8 mouse cellular contexts compared by ENCODE assay signal in the genomic region with DNA sequence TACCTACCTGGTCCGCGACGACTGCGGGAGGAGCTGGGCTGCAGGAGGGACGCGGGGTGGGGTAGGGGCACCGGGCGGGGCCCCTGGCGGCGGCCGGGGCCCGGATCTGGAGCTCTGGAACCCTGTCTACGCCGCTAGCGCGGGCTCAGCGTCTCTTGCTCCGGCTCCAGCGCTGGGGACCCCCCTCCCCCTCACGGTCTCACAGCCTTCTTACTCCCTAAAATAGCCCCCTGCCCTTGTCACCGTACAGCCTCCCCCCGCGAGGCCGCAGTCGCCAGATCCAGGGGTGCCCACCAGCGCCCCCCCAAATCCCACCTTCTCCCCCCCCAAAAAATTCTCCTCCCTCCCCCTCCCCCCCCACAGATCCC. TPM values are rescaled to one million over a fixed set of nuclear protein-coding genes. Genes with fewer than 3 reads are reported as not detected.
A peak's percentile ranks its signal among the peaks of the same experiment; 100 is the strongest.
DNase-seq lines count a peak whose midpoint lies in the region; ATAC-seq lines count a peak whose summit lies in the region.

A gene (minus strand): TSS at position 368 of the 368 bp plus-strand sequence.

- H3K27ac ChIP-seq in embryonic facial prominence, embryonic 13.5 days, result peak within 1 kb of the TSS; percentile 68
- H3K27ac ChIP-seq in intestine, embryonic 16.5 days (ENCODE audit: low read length), result no peak within 1 kb of the TSS
- peak within 1 kb of the TSS; percentile 71 for H3K27ac ChIP-seq in midbrain, embryonic 12.5 days (replicated peaks)

- H3K4me3 ChIP-seq in embryonic facial prominence, embryonic 13.5 days, result peak within 1 kb of the TSS; percentile 70
- H3K4me3 ChIP-seq in intestine, embryonic 16.5 days (ENCODE audit: low read length), result peak within 1 kb of the TSS; percentile 67
- peak within 1 kb of the TSS; percentile 87 for H3K4me3 ChIP-seq in midbrain, embryonic 12.5 days

- H3K4me2 ChIP-seq in embryonic facial prominence, embryonic 13.5 days, result peak within 1 kb of the TSS; percentile 95
- H3K4me2 ChIP-seq in intestine, embryonic 16.5 days (ENCODE audit: low read depth, low read length), result peak within 1 kb of the TSS; percentile 98
- H3K4me2 ChIP-seq in midbrain, embryonic 12.5 days (replicated peaks), result peak within 1 kb of the TSS; percentile 77

- under 1% methylated on average over 21 of the region's 26 CpGs for WGBS in embryonic facial prominence, embryonic 13.5 days
- 0% methylated on average over 25 of the region's 26 CpGs for WGBS in intestine, embryonic 16.5 days
- 1% methylated on average over 15 of the region's 26 CpGs for WGBS in midbrain, embryonic 12.5 days

- H3K36me3 ChIP-seq in embryonic facial prominence, embryonic 13.5 days, result no peaks in the 10 kb centered on the region
- H3K36me3 ChIP-seq in intestine, embryonic 16.5 days (ENCODE audit: control insufficient read depth, insufficient read depth, low read length), result no peaks in the 10 kb centered on the region
- H3K36me3 ChIP-seq in midbrain, embryonic 12.5 days, result 0 out of 2 replicates have a peak, but pooled peaks cover 2% of the 10 kb centered on the region

- H3K27me3 ChIP-seq in embryonic facial prominence, embryonic 13.5 days, result peaks cover 69% of the 10 kb centered on the region
- peaks cover 29% of the 10 kb centered on the region for H3K27me3 ChIP-seq in intestine, embryonic 16.5 days (replicated peaks; ENCODE audit: control insufficient read depth, insufficient read depth, low read length)
- peaks cover 64% of the 10 kb centered on the region for H3K27me3 ChIP-seq in midbrain, embryonic 12.5 days

- H3K9ac ChIP-seq in embryonic facial prominence, embryonic 13.5 days, result peak within 1 kb of the TSS; percentile 80
- peak within 1 kb of the TSS; percentile 74 for H3K9ac ChIP-seq in intestine, embryonic 16.5 days (ENCODE audit: low read depth, low read length)
- H3K9ac ChIP-seq in midbrain, embryonic 12.5 days (replicated peaks), result peak within 1 kb of the TSS; percentile 89

- DNase-seq in left cerebral cortex, adult 18-20 months (ENCODE audit: low spot score in 2 of 2), result peak in 1 of 2 experiments; percentile 36
- DNase-seq in left cerebral cortex, adult 11 months (ENCODE audit: low spot score), result no peak
- DNase-seq in cerebellum, postnatal 25 days, result no peak
- DNase-seq in adrenal gland, postnatal 25 days, result no peak
- no peak for DNase-seq in gastrocnemius, adult 18-20 months (ENCODE audit: low spot score)

- H3K4me1 ChIP-seq in embryonic facial prominence, embryonic 13.5 days, result peaks cover 40% of the 10 kb centered on the region
- H3K4me1 ChIP-seq in intestine, embryonic 16.5 days (ENCODE audit: control insufficient read depth, insufficient read depth, low read length), result peaks cover 34% of the 10 kb centered on the region
- H3K4me1 ChIP-seq in midbrain, embryonic 12.5 days, result peaks cover 51% of the 10 kb centered on the region

- no peaks in the 10 kb centered on the region for H3K9me3 ChIP-seq in embryonic facial prominence, embryonic 13.5 days
- no peaks in the 10 kb centered on the region for H3K9me3 ChIP-seq in intestine, embryonic 16.5 days (ENCODE audit: control insufficient read depth, low read length)
- no peaks in the 10 kb centered on the region for H3K9me3 ChIP-seq in midbrain, embryonic 12.5 days

- peak; percentile 18; the same call in 1 of the 2 replicates for ATAC-seq in embryonic facial prominence, embryonic 13.5 days (ENCODE audit: insufficient number of reproducible peaks, insufficient read depth, low FRiP score, low TSS enrichment, low read depth)
- ATAC-seq in intestine, embryonic 16.5 days, result peak; percentile 3; the same call in 1 of the 2 replicates
- peak; percentile 45 for ATAC-seq in midbrain, embryonic 12.5 days (ENCODE audit: low FRiP score, low read depth)

RNA-seq across cellular contexts. Expression of the gene that starts here (rescaled TPM):
- 100 to 1,000 TPM; 154 to 170 TPM for total RNA-seq in left cerebral cortex, adult 18-20 months (2021)
- polyA plus RNA-seq in embryonic facial prominence, embryonic 13.5 days (2015; fragmentation: Nextera tagmentation; extraction: Ambion mirVana), result 6.6 and 8.2 TPM in 2 replicates
- polyA plus RNA-seq in intestine, embryonic 16.5 days (2015; fragmentation: Nextera tagmentation; extraction: Ambion mirVana), result 10.3 and 12.0 TPM in 2 replicates
- polyA plus RNA-seq in midbrain, embryonic 12.5 days (2016; fragmentation: Nextera tagmentation; extraction: Ambion mirVana), result 15.0 and 15.4 TPM in 2 replicates
- 1.9 and 2.9 TPM in 2 replicates for total RNA-seq in adrenal gland, postnatal 25 days (2021)
- under 1 TPM; 0.11 to 0.21 TPM for total RNA-seq in gastrocnemius, adult 18-20 months (2021)

Comparison
In these comparisons a context has a peak if more than half of its experiments do, and no peak if none do; other contexts are left out.
1. RNA of the gene that starts here (total RNA-seq): 154 to 170 TPM in left cerebral cortex, adult 18-20 months; 1.9 to 2.9 TPM in adrenal gland, postnatal 25 days and 0.11 to 0.21 TPM in gastrocnemius, adult 18-20 months; every median in the first group is over 10 times any median in the second.
2. Peak in every context shown above with its lines, with median percentiles within 50 percentile points of each other: ATAC-seq, H3K4me2 ChIP-seq, H3K4me3 ChIP-seq and H3K9ac ChIP-seq.